Mouse (Mus musculus): Measurements from ENCODE around the gene Phactr2. TPM values are rescaled to one million over a fixed set of nuclear protein-coding genes. Genes with fewer than 3 reads are reported as not detected.

The Phactr2 gene
- total RNA-seq (2023), result under 1 TPM; 0.55 to 0.59 TPM

GRCm38 (mm10) chr10:13473833-13474567 lies at the start of gene Phactr2:
Gene Phactr2 (minus strand): TSS chr10:13474412.

GRCm38 (mm10) chr10:13499331-13499730 lies 25.1 kb upstream of the Phactr2 start, which contains the start of gene Fuca2:
Gene Fuca2 (plus strand): TSS chr10:13499540.

DNA sequence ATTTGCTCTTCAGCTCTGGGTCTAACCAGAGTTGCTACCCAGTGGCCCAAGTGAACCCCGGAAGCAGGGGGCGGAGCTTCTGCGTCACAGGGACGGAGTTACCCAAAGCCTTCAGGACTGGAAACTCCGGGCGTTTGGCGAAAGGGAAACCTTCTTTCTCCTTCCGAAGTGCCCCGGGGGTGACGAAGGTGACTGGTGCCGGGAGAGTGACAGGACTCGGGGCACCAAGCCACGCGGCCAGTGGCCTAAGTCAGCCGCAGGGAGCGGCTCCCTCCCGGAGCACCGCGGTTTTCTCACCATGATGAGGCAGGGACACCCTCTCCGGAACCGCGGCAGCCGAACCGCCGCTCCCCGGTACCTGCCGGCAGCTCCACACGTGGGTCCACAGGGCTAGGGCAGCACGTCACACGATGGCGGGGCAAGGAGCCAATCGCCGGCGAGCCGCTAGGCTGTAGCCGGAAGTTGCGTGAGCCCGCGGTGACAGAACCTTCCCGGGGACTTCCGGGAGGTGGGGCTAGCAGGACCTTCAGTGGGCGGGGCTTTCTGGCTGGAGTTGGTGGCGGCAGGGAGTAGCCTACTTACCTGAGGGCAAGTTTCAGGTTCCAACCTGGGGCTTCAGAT lies 281.4 kb downstream of the Phactr2 start, which contains the start of gene Ltv1:
Gene Ltv1 (minus strand): TSS at position 438 of the 621 bp plus-strand sequence.

DNA sequence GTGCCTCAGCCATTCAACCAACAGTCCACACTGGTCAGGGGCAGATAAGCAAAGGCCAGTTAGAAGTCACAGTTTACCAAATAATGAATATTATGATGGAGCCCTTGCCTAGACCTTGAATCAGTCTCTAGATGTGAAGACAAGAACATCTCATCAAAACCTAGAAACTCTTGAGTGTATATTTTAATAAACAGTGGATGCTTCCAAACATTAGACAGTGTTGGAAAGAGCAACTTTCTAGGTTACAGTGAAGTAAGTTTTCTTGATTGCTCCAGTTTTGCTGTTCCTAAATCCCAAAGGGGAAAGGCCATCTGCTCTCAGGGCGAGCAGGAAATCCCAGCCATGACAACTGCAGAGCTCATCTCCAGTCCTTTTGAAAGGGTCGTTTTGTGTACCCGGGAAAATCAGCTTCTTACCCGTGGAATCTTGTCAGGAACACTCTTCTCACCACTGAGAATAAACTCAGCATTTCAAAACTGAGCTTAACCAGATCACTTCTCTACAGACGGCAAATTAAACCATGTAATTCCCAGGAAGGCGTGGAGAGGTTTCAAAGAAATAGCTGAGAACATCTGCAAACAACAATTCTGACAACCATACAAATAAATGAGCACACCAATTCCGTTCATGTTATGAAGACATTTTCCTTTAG lies 296.1 kb downstream of the Phactr2 start, which contains the start of gene Zc2hc1b:
Gene Zc2hc1b (minus strand): TSS at position 51 of the 652 bp plus-strand sequence.

Other genes starting within 250 kb of the Phactr2 start
- gene Fuca2, start 25.1 kb upstream of the Phactr2 start, total RNA-seq (2023), result 10 to 100 TPM; 22.3 to 26.4 TPM
- 10 to 100 TPM in 1 of 2 experiments, 1 to 10 TPM in 1; 6.7 to 12.4 TPM for gene Adat2, start 78.5 kb upstream of the Phactr2 start, total RNA-seq (2023)
- 10 to 100 TPM; 14.4 to 24.9 TPM for gene Pex3, start 78.7 kb upstream of the Phactr2 start, total RNA-seq (2023)

Measured in B cell, adult 67 days (primary cell).